Mouse (Mus musculus) ES-E14 (cell line): Measurements from ENCODE around the gene Foxd1.

Source experiments
- CHD2 ChIP-seq: IDR thresholded peaks from 2 replicates; pipeline ENCODE4 v1.6.1; 2014; ENCODE audit warnings: mild to moderate bottlenecking, low read depth, low read length, inconsistent platforms
- HCFC1 ChIP-seq: IDR thresholded peaks from 2 replicates; pipeline ENCODE4 v1.6.1; 2012; ENCODE audit warnings: low read length, inconsistent platforms, borderline replicate concordance; ENCODE audit not compliant: insufficient read depth
- MAFK ChIP-seq: IDR thresholded peaks from 2 replicates; pipeline ENCODE4 v1.6.1; 2014; ENCODE audit warnings: mild to moderate bottlenecking, low read depth, low read length, inconsistent platforms; ENCODE audit not compliant: insufficient read depth
- ZC3H11A ChIP-seq: IDR thresholded peaks from 2 replicates; pipeline ENCODE4 v1.6.1; 2012; ENCODE audit warnings: low read depth, mild to moderate bottlenecking, inconsistent platforms, low read length, borderline replicate concordance
- ZNF384 ChIP-seq: IDR thresholded peaks from 2 replicates; pipeline ENCODE4 v1.6.1; 2012; ENCODE audit warnings: low read depth, low read length, inconsistent platforms

DNA sequence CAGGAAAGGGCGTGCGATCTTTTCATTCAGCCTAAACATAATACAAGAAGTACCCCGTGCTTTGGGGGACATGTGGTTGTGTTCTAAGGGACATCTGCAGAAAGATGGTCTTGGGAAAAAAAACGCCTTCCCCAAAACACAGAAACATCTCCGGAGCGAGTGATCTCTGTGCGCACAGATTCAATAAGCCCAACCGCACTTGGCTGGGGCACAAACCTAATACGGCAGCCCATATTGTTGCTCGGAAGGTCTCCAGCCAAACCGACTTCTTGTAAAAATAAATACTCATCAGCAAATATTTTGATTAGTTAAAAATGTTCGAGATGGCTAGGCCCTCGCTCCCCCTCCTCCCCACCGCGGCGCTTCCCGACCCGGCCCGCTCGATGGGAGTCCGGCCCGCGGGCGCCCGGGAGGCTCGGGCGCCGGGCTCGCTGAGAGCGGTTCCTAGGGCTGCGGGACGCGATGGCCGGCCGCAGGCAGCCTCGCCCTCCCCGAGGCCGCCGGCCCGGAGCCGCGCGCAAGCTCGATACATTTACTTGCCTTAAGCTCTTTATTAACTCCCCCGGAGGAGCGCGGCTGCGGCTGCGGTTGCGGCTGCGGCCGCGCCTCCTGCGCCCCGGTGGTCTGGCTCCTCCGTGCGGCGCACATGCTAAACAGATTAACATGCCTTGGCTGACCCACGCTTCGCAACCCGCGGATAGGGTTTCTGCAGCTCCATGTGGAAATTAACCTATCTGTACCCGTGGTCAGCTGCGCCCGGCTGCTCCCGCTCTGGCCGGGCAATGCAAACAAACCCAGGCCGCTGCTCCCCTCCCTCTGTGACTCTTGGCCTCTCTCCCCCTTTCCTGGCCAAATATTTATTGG lies 37.0 kb downstream of the Foxd1 start:
- TF ChIP-seq ZNF384 (no peak), HCFC1 (no peak), CHD2 (no peak), ZC3H11A (no peak), MAFK (no peak)
